Mouse (Mus musculus): ENCODE results near the gene Crybg1.

DNA sequence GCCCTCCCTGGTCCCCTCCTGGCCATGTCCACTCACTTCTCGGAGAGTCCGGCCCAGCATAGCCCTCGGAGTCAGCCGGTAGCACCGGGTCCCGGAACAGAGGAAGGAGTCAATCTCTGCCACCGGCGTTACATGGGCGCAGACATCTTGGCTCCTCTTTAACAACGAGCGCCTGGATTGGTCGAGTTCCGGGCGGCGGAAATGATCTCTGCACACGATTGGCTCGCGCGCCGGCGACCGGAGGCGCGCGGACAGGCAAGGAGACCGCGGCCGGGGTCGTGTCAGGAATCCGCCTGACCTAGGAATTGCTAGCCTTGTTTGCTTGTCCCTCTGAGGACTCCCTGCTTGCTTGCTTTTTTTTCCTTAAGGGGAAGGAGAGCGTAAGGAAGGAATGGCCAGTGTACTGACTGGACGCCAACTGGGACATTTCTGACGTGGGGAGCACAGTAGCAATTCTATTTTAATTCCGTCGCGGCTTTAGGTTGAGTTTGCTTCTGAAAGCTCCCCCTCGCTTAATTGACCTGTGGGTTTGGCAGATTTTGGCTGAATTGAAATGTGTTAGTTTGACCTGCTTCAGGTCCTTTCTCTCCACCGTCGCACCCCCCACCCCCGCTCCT lies 247.0 kb downstream of the Crybg1 start, which contains the start of the genes Qrsl1 and Rtn4ip1:
- TF ChIP-seq CTCF (IDR thresholded peaks at IDR 0.05; ENCODE audit: extremely low read depth, insufficient read depth, insufficient read length, insufficient replicate concordance) (no peak), POLR2A (IDR thresholded peaks at IDR 0.05; ENCODE audit: low read depth, low read length) (peak; percentile 29; the same call in 1 of the 2 replicates)

All from spleen, adult 2 months (tissue).